Mouse (Mus musculus): ENCODE data around the gene Tnfrsf18.

The Tnfrsf18 gene

DNA sequence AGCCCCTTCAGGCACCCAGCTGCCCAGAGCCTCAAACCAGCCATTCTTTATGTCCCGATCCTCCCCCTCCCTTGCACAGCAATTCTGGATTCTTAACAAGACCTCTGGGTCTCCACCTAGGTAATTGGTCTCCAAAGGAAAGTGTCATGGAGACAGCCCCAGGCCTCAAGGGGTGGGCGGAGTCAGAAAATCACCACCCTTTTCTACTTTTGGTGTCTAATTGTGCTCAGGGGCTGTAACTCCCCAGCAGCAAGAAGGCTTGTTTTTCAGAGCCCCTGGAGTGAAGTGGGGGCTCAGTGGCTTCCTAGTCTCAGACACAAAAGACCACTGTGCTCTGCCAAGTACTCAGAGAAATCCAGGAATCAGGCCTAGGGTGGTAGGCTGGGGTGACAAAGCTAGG, 44.8 kb downstream of the Tnfrsf18 start:
- in situ Hi-C loops (cut with MboI, MseI): no loop called here

DNA sequence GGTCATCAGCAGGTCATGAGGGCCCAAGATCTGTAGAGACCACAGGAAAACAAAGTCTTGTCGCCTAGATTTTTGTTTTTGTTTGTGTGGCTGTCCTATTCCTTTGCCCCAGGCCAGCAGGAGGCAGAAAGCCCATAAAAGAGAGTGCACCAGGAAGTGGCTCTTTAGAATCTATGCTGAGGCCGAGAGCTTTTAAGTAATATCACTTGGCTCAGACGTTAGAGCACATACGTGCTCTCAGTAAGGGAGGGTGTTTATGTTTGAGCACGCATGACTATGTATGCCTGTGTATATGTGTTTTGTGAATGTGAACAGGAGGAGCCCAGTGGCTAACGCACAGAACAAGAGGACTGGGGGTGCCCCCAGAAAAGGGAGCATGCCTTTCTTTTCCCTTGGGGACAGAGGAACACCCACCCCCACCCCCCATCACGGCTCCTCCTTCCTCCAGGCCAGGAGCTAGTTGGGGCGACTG, 51.0 kb downstream of the Tnfrsf18 start:
- in situ Hi-C loops (cut with MboI, MseI): no loop called here

DNA sequence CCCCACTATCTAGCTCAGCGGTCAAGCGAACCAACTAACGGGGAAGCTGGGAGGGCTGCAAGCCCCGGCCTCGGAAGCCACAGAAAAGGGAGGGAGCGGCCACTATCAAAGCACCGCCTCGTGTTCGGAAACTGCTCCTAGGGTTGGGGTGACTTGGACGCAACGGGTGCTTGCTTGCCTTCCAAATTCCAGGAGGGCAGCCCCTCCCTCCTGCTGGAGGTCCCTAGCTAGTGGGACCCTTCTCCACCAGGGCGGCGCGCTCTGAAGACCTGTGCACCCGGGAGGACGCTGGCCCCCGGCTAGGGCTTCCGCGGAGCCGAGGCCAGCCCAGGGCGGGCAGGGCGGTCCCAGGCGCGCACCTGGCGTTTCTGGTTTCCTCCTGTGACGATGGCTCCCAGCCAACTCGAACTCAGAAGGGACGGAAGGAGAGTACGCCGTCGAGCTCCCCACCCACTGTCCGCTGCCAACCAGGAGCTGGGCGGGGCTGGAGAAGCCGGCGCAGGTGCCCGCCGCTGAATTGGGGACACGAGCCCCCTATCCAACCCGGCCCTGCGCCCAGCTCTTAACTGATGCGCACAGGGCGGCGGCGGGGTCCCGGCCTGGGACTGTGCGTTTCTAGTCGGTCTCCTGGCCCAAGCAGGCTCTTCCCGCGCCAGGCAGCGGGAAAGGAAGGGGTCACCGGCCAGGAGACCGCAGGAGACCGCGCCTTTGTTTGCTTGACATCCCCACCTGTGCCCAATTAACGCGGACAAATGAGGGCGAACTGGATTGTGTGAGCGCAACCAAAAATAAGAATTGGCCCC, 51.7 kb downstream of the Tnfrsf18 start:
- in situ Hi-C loops (cut with MboI, MseI): no loop called here
